Mouse (Mus musculus) megakaryocyte, embryonic 14.5 days (primary cell): ENCODE data around the gene Slc35e3.

Experiments
- FLI1 ChIP-seq: IDR thresholded peaks from 2 replicates; pipeline ENCODE4 v1.6.1; 2012; ENCODE audit warnings: low read length, inconsistent platforms, mixed read lengths
- GATA1 ChIP-seq: IDR thresholded peaks from 3 replicates; pipeline ENCODE4 v1.6.1; 2012; ENCODE audit warnings: mixed read lengths, low read length, inconsistent platforms, borderline replicate concordance

GRCm38 (mm10) chr10:117757259-117757658 lies 11.1 kb upstream of the Slc35e3 start:
- no peak for TF ChIP-seq GATA1
- TF ChIP-seq FLI1, result no peak
